Mouse (Mus musculus) heart, adult 8-10 months (tissue): Measurements from ENCODE around the gene Insm1. TPM values are rescaled to one million over a fixed set of nuclear protein-coding genes. Genes with fewer than 3 reads are reported as not detected.

Experiments
- DNase-seq: peaks from one replicate; pipeline ENCODE4 v3.0.0; 2022; ENCODE audit warnings: low spot score
- total RNA-seq, 4 experiments: library from RNA; stranded (reverse); gene quantifications; 2 replicates each; pipeline ENCODE4 v1.2.4; 2022

The Insm1 gene
- total RNA-seq: not detected

- DNase-seq: no peak
Observed at GRCm38 (mm10) chr2:146221076-146221928, at the start of gene Insm1. TSS of gene Insm1 (plus strand) at chr2:146221921.

- no peak for DNase-seq
Observed at GRCm38 (mm10) chr2:146172106-146172505, 49.6 kb upstream of the Insm1 start.

- no peak for DNase-seq
Observed at GRCm38 (mm10) chr2:146174173-146174572, 47.5 kb upstream of the Insm1 start.

GRCm38 (mm10) chr2:146178718-146179117, 43.0 kb upstream of the Insm1 start:
- DNase-seq: no peak

GRCm38 (mm10) chr2:146183830-146184793, 37.6 kb upstream of the Insm1 start:
- DNase-seq: no peak

GRCm38 (mm10) chr2:146196126-146196525, 25.6 kb upstream of the Insm1 start:
- no peak for DNase-seq

GRCm38 (mm10) chr2:146197947-146198346, 23.8 kb upstream of the Insm1 start:
- no peak for DNase-seq

- no peak for DNase-seq
Observed at GRCm38 (mm10) chr2:146210968-146211367, 10.8 kb upstream of the Insm1 start.

GRCm38 (mm10) chr2:146214715-146215114, 7.0 kb upstream of the Insm1 start:
- DNase-seq: no peak

- DNase-seq: no peak
Observed at GRCm38 (mm10) chr2:146216111-146217064, 5.3 kb upstream of the Insm1 start.

- no peak for DNase-seq
Observed at GRCm38 (mm10) chr2:146217227-146217980, 4.3 kb upstream of the Insm1 start.

GRCm38 (mm10) chr2:146218161-146218691, 3.5 kb upstream of the Insm1 start:
- no peak for DNase-seq

GRCm38 (mm10) chr2:146218881-146219535, 2.7 kb upstream of the Insm1 start:
- no peak for DNase-seq

GRCm38 (mm10) chr2:146219791-146220190, 1.9 kb upstream of the Insm1 start:
- no peak for DNase-seq

- no peak for DNase-seq
Observed at GRCm38 (mm10) chr2:146220591-146221075, 1.1 kb upstream of the Insm1 start.

GRCm38 (mm10) chr2:146221929-146222278, 183 bp downstream of the Insm1 start:
- DNase-seq: no peak

GRCm38 (mm10) chr2:146222279-146223175, 806 bp downstream of the Insm1 start:
- DNase-seq: no peak

GRCm38 (mm10) chr2:146223176-146223905, 1.6 kb downstream of the Insm1 start:
- DNase-seq: no peak
